Mouse (Mus musculus) olfactory bulb, adult 2 months (tissue): Measurements from ENCODE around the gene Btbd9. TPM values are rescaled to one million over a fixed set of nuclear protein-coding genes. Genes with fewer than 3 reads are reported as not detected.

ENCODE experiments used
- H3K27ac ChIP-seq: fragments of 200-500 bp; 2 replicates; pipeline ENCODE4 v1.5.1; 2012; ENCODE audit warnings: low read depth, low read length; ENCODE audit not compliant: insufficient read depth
- H3K4me1 ChIP-seq: fragments of 200-500 bp; 2 replicates; pipeline ENCODE4 v1.6.1; 2012; ENCODE audit warnings: low read length; ENCODE audit not compliant: control insufficient read depth, insufficient read depth
- H3K4me3 ChIP-seq: fragments of 200-500 bp; 2 replicates; pipeline ENCODE4 v1.5.1; 2012; ENCODE audit warnings: mild to moderate bottlenecking, low read depth, low read length, moderate library complexity; ENCODE audit not compliant: insufficient read depth
- CTCF ChIP-seq: fragments of 200-500 bp; IDR thresholded peaks from 2 replicates; pipeline ENCODE4 v1.5.1; 2012; ENCODE audit warnings: low read depth, mild to moderate bottlenecking, low read length, moderate library complexity; ENCODE audit not compliant: insufficient read depth
- POLR2A ChIP-seq: fragments of 200-500 bp; IDR thresholded peaks from 2 replicates; pipeline ENCODE4 v1.6.1; 2012; ENCODE audit warnings: mild to moderate bottlenecking, low read depth, low read length, moderate library complexity; ENCODE audit not compliant: insufficient read depth
- WGBS: fragments of 180-500 bp; shearing (Covaris S2); methylation state at CpG from one replicate; pipeline ENCODE4 v1.1.7; 2018; 5-methylcytosine and 5-hydroxymethylcytosine counted together
- polyA plus RNA-seq: library from polyadenylated mRNA; stranded (reverse); fragments of >200 nt; gene quantifications from 2 replicates; pipeline ENCODE4 v1.2.4, GENCODE M21; 2012; ENCODE audit warnings: low replicate concordance; ENCODE audit not compliant: missing spikeins, insufficient read depth, insufficient read length

The Btbd9 gene
- polyA plus RNA-seq, 1 experiment: not detected

DNA sequence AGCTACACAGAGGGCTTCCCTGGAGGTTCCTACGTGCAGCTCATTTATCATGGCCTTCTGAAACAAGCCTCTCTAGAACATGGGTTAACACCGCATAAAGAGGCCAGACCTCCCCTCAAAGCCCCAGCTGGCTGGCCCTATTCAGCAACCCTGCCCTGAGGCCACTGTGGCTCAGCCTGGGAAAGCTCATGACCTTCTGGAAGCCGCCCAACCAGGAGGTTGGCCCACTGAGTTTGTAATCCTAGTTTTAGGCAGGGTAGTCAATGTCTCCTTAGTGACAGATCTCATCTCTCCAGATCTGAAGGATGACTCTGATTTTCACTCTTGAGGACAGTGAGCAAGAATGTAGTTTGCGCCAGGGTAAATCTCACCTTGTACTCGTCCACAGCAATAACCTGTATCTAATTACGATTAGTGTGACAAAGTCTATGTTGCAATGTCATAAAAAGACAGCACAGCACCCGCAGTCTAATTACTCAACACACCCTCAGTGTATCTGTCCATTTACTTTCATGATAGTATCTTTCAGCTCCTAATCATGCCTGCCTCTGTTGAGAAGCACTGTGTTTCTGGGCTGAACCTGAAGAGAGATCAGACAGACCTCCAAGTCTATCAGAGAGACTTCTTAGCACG lies 320.2 kb downstream of the Btbd9 start:
- WGBS: 89% methylated on average over 8 of the region's 8 CpGs
- TF ChIP-seq CTCF: no peak
- TF ChIP-seq POLR2A: no peak
- Histone ChIP-seq H3K27ac (no peak overlapping the region), H3K4me3 (no peak overlapping the region), H3K4me1 (peaks cover 11% of the 10 kb centered on the region)

DNA sequence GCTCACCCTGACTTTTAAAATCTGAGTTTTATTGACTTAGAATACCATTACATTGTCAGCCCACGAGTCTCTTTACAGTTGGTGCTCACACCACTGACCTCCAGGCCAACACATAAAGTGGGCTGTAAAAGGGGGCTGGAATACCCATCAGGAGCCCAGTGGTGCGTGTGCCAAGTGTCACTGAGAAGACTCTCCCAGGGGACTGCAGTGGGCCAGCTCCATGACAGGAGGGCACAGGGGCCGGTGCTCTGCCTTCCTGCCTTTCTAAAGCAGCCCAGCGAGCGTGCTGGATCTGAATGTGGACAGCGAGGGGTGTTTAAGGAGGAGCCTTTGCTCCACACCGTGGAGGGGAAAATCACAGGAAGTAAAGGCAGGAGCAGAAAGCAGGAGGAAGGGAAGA lies 322.4 kb downstream of the Btbd9 start:
- Histone ChIP-seq H3K4me3 (no peak overlapping the region), H3K27ac (no peak overlapping the region), H3K4me1 (peaks cover 16% of the 10 kb centered on the region)
- WGBS: 85% methylated on average over 7 of the region's 7 CpGs
- TF ChIP-seq POLR2A (no peak), CTCF (no peak)

DNA sequence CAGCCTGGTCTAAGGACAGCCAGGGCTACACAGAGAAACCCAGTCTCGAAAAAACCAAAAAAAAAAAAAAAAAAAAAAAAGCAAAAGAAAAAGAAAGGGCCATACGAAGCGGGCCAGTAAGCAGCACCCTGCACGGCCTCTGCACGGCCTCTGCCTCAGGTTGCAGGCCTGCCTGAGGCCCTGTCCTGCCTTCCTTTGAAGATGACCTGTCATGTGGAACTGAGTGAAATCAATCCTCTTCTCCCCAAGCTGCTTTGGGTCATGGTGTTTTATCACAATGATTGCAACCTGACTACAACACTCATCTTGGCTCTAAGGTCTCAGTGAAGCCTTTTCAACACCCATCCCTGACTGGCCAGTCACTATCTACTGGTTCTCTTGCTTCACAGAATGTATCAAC lies 323.3 kb downstream of the Btbd9 start:
- H3K27ac ChIP-seq: no peak overlapping the region
- no peak overlapping the region for H3K4me3 ChIP-seq
- TF ChIP-seq CTCF: no peak
- TF ChIP-seq POLR2A: no peak
- peaks cover 16% of the 10 kb centered on the region for H3K4me1 ChIP-seq
- 96% methylated on average over 5 of the region's 5 CpGs for WGBS

GRCm38 (mm10) chr17:30245308-30245706 lies 331.0 kb downstream of the Btbd9 start:
- peaks cover 12% of the 10 kb centered on the region for H3K4me1 ChIP-seq
- no peak overlapping the region for H3K27ac ChIP-seq
- H3K4me3 ChIP-seq: no peak overlapping the region
- TF ChIP-seq POLR2A: no peak
- no peak for TF ChIP-seq CTCF
- 88% methylated on average over 10 of the region's 10 CpGs for WGBS

DNA sequence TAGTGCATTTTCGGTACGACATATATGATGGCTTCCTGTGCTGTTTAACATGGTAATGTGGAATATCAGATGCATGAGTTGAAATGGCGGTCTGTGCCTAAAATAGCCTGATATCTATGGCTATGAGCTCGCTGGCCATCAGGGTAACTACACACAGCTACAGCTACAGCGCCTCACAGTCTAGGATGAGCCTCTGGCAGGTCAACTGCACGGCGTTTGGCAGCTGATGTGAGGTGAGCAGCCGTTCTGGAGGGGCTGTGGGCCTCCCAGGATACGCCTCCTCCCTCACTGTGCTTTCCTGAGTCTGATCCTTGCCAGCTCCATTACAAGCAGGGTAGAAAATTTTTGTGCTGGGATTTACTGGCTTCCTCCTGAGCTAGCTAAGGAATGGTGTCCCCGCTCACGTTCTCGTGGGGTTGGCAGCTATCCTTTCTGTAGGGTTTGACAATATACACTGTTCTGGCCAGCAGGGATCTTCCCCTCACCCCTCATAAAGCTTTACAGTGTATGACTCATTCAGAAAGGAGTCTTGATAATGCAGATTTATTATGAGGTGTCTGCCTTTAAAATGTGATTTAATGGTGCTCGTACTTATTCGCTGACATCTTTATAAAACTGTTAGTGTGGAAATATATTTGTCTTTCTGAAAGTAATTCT lies 331.5 kb downstream of the Btbd9 start:
- TF ChIP-seq CTCF (no peak), POLR2A (no peak)
- WGBS: 79% methylated on average over 14 of the region's 14 CpGs
- H3K27ac ChIP-seq: no peak overlapping the region
- peaks cover 9% of the 10 kb centered on the region for H3K4me1 ChIP-seq
- no peak overlapping the region for H3K4me3 ChIP-seq

DNA sequence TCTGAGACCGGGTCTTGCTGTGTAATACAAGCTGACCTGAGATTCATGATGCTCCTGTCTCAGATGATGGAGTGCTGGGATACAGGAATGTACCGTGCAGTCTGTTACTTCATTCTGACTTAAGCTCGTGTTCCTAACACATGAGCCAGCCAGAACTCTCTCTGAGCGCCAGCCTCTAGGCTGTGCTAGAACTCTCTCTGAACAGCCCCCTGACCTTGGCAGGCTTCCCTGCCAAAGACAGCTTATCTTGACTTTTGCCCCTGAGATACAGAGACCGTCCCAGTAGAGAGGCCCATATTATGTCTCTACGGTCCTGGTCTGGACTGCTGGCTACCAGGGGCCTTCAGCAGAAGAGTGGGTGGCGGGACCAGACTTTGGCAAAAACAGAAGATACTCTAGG lies 332.7 kb downstream of the Btbd9 start:
- 91% methylated on average over 7 of the region's 7 CpGs for WGBS
- Histone ChIP-seq H3K27ac (no peak overlapping the region), H3K4me3 (no peak overlapping the region), H3K4me1 (peaks cover 9% of the 10 kb centered on the region)
- TF ChIP-seq CTCF: no peak
- TF ChIP-seq POLR2A: no peak

- TF ChIP-seq POLR2A (no peak), CTCF (no peak)
- WGBS: 99% methylated on average over 4 of the region's 4 CpGs
- Histone ChIP-seq H3K4me1 (peaks cover 9% of the 10 kb centered on the region), H3K4me3 (no peak overlapping the region), H3K27ac (no peak overlapping the region)
Observed at GRCm38 (mm10) chr17:30242647-30243046, 333.6 kb downstream of the Btbd9 start.

DNA sequence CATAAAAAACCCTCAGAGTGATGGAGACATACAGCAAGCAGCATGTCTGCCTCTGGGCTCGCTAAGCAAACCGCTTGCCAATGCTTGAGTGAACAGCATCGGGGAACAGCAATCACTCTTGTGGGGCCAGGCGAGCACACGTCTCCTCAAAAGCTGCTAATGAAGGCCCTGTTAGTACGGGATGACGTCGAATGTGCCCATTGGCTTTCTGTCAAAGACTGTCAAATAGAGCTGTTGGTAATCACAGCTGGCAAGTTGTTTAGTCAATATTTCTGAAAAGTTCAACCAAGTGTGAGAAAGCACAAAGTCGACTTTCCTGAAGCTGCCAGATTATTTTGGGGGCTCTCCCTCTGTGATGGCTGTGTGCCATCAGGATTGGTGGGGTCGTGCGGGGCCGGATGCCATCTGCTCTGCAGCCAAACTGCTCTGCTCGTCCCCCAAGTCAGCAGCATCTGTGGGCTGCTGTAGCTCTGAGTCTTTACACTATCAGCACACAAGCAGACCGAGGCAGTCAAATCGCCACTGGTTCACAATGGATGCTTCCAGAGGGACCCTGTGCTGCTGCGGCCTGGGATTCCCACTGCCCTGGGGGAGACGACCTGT lies 334.5 kb downstream of the Btbd9 start:
- peaks cover 14% of the 10 kb centered on the region for H3K4me1 ChIP-seq
- H3K4me3 ChIP-seq: no peak overlapping the region
- TF ChIP-seq POLR2A (no peak), CTCF (no peak)
- H3K27ac ChIP-seq: no peak overlapping the region
- 65% methylated on average over 17 of the region's 17 CpGs for WGBS

- Histone ChIP-seq H3K4me3 (no peak overlapping the region), H3K27ac (no peak overlapping the region), H3K4me1 (peaks cover 14% of the 10 kb centered on the region)
- WGBS: 89% methylated on average over 6 of the region's 6 CpGs
- TF ChIP-seq POLR2A (no peak), CTCF (no peak)
Observed at GRCm38 (mm10) chr17:30241061-30241460, 335.2 kb downstream of the Btbd9 start.
